Mouse (Mus musculus): ENCODE measurements around the gene 4930470P17Rik. TPM values are rescaled to one million over a fixed set of nuclear protein-coding genes. Genes with fewer than 3 reads are reported as not detected.
"Not testable (repeated sequence)": the region's sequence is repeated elsewhere in the genome, so short reads cannot be mapped to it uniquely, and the experiment has no call there.

The 4930470P17Rik gene
- not detected for total RNA-seq (2021)

- DNase-seq: no peak
Measured at GRCm38 (mm10) chr2:170601917-170602316, at the start of gene 4930470P17Rik. Gene 4930470P17Rik (minus strand): TSS chr2:170602017.

GRCm38 (mm10) chr2:170651483-170651882 lies 49.7 kb upstream of the 4930470P17Rik start:
- DNase-seq: no peak

DNA sequence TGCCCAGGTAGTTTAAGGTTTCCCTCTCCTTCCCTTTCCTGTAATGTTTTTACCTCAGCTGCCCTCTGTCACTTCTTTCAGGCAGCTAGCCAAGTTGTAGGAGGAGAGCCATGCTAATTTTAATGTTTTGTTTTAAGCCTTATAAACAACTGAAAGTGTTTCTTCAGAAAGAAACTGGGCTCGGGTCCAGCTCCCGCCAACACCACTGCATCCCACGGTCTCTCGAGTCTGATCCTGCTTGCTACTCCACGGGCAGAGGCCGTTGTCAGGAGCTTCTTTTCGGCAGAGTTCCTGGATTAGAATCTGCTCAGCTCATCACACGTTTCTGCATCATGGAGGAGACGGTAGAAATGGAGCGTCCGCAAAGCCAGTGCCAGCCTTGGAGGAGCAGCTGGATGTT lies 46.7 kb upstream of the 4930470P17Rik start:
- DNase-seq: no peak

GRCm38 (mm10) chr2:170646201-170646600 lies 44.4 kb upstream of the 4930470P17Rik start:
- no peak for DNase-seq

GRCm38 (mm10) chr2:170642338-170642806 lies 40.6 kb upstream of the 4930470P17Rik start:
- no peak for DNase-seq

DNA sequence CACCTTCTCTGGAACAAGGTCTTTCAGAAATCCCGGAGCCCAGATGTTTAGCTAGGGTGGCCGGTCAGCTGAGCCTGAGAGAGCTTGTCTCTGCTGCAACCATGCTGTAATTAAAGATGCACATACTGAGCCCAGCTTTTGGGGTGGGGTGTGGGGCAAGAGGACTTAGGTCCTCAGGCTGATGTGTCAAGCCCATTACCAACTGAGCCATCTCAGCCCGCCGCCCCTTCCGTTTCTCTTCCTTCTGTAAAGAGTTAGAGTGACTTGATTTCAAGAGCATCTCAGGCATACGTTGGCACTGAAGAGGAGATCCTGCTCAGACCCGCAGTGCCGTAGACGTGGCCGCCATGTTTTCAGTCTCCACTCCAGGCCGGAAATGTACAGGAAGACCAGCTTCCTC lies 38.5 kb upstream of the 4930470P17Rik start:
- DNase-seq: no peak

DNA sequence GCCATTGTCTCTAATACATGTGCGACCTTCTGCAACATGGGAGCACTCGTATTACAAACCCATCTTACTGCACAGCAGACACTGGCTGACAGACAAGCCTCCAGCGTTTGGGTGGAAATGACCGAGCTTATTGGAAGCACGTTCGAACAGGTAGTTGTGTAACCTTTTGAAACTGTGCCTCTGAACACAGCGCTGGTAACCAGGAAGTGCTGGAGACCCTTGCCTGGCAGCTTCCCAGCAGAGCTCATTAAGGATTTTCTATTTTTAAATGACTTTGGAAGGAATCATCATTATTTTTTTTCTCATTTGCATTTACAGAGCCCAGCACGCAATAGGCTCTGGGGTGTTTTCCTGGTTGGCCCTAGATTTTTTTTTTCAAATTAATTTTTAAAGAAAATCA lies 36.9 kb upstream of the 4930470P17Rik start:
- DNase-seq: no peak

- DNase-seq: no peak
Measured at GRCm38 (mm10) chr2:170632998-170633622, 31.3 kb upstream of the 4930470P17Rik start.

- no peak for DNase-seq
Measured at GRCm38 (mm10) chr2:170632386-170632785, 30.6 kb upstream of the 4930470P17Rik start.

- DNase-seq: no peak
Measured at GRCm38 (mm10) chr2:170631375-170631774, 29.6 kb upstream of the 4930470P17Rik start.

DNA sequence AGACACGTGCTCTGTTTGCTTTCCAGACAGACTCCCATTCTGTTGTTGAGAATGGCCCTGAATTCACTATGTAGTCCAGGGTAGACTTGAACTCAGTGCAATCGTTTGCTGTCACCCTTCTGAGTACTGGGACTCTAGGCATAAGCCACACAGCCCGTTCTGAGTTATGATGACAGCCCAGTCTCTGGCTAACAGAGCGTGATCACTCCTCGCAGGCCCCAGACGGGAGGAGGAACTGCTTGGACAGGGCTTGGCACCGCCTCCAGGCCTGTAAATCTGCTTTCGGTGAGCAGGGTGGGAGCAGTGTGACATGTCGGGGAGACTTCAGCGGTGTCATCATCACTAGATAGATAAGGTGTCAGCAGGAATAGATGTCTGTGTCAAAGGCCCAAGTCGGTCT lies 28.7 kb upstream of the 4930470P17Rik start:
- DNase-seq: no peak

DNA sequence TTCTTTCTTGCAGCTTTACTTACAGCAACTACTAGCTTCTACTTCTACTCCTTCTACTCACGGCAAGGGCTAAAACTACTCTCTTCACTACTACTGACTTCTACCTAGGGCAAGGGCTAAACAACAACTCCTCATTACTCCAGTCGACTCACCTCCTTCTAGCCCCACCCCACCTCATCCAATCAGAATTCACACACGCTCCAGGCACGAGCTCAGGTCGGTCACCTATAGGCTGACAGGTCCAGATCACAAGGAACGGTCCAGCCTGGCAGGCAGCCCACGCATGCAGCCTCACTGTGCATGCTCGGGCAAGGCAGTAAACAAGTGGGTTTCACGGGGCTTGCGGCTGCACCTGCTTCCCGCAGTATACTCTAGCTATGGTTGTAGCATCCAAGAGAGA lies 26.2 kb upstream of the 4930470P17Rik start:
- not testable (repeated sequence) for DNase-seq

DNA sequence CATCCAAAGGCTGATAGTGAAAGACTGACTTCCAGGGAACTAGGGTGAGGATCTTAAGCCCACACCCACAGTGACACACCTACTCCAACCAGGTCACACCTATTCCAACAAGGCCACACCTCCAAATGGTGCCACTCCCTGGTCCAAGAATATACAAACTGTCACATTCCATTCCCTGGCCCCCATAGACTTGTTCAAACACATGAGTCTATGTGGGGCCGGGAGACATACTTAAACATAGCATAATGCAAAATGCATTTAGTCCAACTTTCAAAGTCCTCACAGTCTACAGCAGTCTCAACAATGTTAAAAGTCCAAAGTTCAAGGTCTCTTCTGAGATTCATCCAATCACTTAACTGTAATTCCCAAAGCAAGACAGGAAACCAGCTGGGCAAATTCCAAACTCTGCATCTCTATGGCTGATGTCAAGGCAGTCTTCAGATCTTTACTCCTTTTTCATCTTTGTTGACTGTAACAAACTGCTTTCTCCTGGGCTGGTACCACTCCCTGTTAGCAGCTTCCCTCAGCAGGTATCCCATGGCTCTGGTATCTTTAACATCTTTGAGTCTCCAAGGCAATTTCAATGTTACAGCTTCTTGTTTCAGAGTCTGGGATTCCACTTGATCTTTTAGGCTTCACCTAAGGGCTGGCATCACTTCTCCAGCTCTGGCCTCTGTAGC lies 22.5 kb upstream of the 4930470P17Rik start:
- not testable (repeated sequence) for DNase-seq

- no peak for DNase-seq
Measured at GRCm38 (mm10) chr2:170622985-170623384, 21.2 kb upstream of the 4930470P17Rik start.

- no peak for DNase-seq
Measured at GRCm38 (mm10) chr2:170618862-170619492, 17.2 kb upstream of the 4930470P17Rik start.

GRCm38 (mm10) chr2:170611794-170612193 lies 10.0 kb upstream of the 4930470P17Rik start:
- not testable (repeated sequence) for DNase-seq

- no peak for DNase-seq
Measured at GRCm38 (mm10) chr2:170601171-170601570, 646 bp downstream of the 4930470P17Rik start.

DNA sequence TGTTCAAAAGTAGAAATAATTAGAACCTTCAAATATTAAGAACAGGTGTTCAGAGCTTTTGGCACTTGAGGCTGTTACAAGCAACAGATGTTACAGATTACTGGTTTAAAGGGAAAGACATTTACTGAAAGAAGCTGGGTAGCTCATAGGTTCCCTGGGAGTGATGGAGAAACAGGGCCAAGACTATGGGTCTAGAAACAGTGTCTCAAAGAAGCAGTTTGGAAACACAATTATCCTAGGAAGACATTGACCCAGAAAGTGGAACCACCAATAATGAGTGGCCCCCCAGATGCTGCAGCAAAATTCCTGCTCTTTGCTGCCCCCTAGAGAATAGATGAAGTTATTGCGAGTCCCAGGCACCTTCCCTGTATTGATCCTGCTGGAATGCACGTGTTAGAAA lies 4.2 kb downstream of the 4930470P17Rik start:
- DNase-seq: no peak

DNA sequence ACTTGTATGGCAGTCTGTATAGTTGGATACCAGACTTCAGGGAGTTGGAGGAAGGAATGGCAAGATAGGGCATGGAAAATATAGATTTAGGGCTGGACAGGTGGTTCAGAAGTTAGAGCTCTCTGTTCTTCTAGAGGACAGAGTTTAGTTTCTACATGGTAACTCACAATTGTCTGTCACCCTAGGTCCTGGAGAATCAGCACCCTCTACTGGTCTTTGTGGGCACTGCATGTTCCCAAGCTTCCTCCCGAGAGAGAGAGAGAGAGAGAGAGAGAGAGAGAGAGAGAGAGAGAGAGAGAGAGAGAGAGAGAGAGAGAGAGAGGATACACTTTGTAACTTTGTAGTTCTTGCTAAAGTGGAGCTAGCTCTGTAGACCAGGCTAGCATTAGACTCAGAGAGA lies 5.1 kb downstream of the 4930470P17Rik start:
- DNase-seq: peak; percentile 86

DNA sequence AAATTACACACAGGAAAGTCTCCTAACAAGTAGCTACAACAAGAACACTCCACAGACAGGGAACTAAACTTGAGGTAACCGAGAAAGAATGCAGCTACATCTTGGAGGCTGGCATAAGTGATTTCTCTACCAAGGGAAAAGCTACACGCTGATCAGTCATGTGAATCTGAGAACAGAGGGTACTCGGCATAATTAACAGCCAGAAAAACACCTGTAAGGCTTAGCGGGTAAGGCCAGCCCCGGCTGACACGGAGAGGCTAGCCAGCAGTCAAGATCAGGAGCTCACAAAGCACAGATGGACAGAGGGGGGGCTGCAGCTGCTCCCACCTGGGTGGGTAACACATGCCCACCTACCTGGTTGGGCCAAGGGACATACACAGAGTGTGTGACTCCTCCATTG lies 9.7 kb downstream of the 4930470P17Rik start:
- DNase-seq: no peak

GRCm38 (mm10) chr2:170588369-170588900 lies 13.4 kb downstream of the 4930470P17Rik start:
- no peak for DNase-seq

DNA sequence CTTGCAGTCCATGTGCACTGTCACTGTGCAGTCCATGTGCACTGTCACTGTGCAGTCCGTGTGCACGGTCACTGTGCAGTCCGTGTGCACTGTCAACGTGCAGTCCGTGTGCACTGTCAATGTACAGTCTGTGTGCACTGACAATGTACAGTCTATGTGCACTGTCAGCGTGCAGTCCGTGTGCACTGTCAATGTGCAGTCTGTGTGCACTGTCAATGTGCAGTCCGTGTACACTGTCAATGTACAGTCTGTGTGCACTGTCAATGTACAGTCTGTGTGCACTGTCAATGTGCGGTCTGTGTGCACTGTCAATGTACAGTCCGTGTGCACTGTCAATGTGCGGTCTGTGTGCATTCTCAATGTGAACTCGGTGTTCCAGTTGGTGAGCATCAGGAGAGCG lies 17.1 kb downstream of the 4930470P17Rik start:
- no peak for DNase-seq

GRCm38 (mm10) chr2:170579551-170579950 lies 22.3 kb downstream of the 4930470P17Rik start:
- peak; percentile 24 for DNase-seq
